Mouse (Mus musculus) adrenal gland, postnatal 10 days (tissue): Measurements from ENCODE around the gene S1pr4. TPM values are rescaled to one million over a fixed set of nuclear protein-coding genes. Genes with fewer than 3 reads are reported as not detected.

Experiments
- microRNA-seq: library from miRNA; unstranded; fragments of <30 nt; microRNA quantifications from one replicate; pipeline ENCODE4 v1.2.0, GENCODE M21; 2021
- total RNA-seq, 2 experiments: library from RNA; stranded (reverse); gene quantifications; 2 replicates each; pipeline ENCODE4 v1.2.3; 2021

The S1pr4 gene
- total RNA-seq, 2 experiments from 2014 or later = 2.9 TPM

Small RNA genes lying within 50 kb of the gene (microRNA-seq; reads per million reads assigned to microRNA genes)
- gene Gm25595 = not detected

Other genes with a start within 250 kb of the S1pr4 start
- gene Matk, start 247.2 kb downstream of the S1pr4 start, total RNA-seq = 1 to 10 TPM; 1.8 to 2.1 TPM
- 100 to 1,000 TPM; 109 to 111 TPM for gene Mrpl54, start 233.2 kb downstream of the S1pr4 start, total RNA-seq
- gene Apba3, start 233.2 kb downstream of the S1pr4 start, total RNA-seq = 10 to 100 TPM; 79.8 to 83.8 TPM
- 1 to 10 TPM; 1.9 to 3.0 TPM for gene Tjp3, start 208.6 kb downstream of the S1pr4 start, total RNA-seq
- 10 to 100 TPM; 39.2 to 48.9 TPM for gene Pip5k1c, start 207.2 kb downstream of the S1pr4 start, total RNA-seq
- 10 to 100 TPM; 29.4 to 35.4 TPM for gene Cactin, start 179.0 kb downstream of the S1pr4 start, total RNA-seq
- gene Tbxa2r, start 171.4 kb downstream of the S1pr4 start, total RNA-seq = 10 to 100 TPM; 24.5 to 31.8 TPM
- 1 to 10 TPM; 3.6 to 4.0 TPM for gene Gipc3, start 156.9 kb downstream of the S1pr4 start, total RNA-seq
- 10 to 100 TPM; 81.2 to 97.5 TPM for gene Hmg20b, start 149.7 kb downstream of the S1pr4 start, total RNA-seq
- gene Mfsd12, start 142.6 kb downstream of the S1pr4 start, total RNA-seq = 10 to 100 TPM; 17.8 to 22.8 TPM
- 1 to 10 TPM; 1.1 to 2.3 TPM for gene 4930404N11Rik, start 134.3 kb downstream of the S1pr4 start, total RNA-seq
- 10 to 100 TPM; 42.1 to 51.7 TPM for gene Fzr1, start 121.6 kb downstream of the S1pr4 start, total RNA-seq
- 10 to 100 TPM; 52.8 to 54.2 TPM for gene Dohh, start 115.7 kb downstream of the S1pr4 start, total RNA-seq
- gene Gm48551, start 115.7 kb downstream of the S1pr4 start, total RNA-seq = 1 to 10 TPM; 1.1 to 1.6 TPM
- gene Gm48552, start 111.1 kb downstream of the S1pr4 start, total RNA-seq = 1 to 10 TPM in 1 of 2 experiments, under 1 TPM in 1; 0.45 to 1.9 TPM
- gene Smim24, start 107.1 kb downstream of the S1pr4 start, total RNA-seq = 1 to 10 TPM; 1.2 to 1.6 TPM
- gene Nfic, start 44.5 kb downstream of the S1pr4 start, total RNA-seq = 100 to 1,000 TPM in 1 of 2 experiments, 10 to 100 TPM in 1; 99.9 to 129 TPM
- 1 to 10 TPM in 1 of 2 experiments, under 1 TPM in 1; 0.84 to 2.2 TPM for gene Celf5, start 17.4 kb downstream of the S1pr4 start, total RNA-seq
- 10 to 100 TPM; 90.9 to 93.8 TPM for gene Ncln, start 3.7 kb downstream of the S1pr4 start, total RNA-seq
- gene Gna15, start 24.1 kb upstream of the S1pr4 start, total RNA-seq = 1 to 10 TPM in 1 of 2 experiments, under 1 TPM in 1; 0.66 to 1.1 TPM
- 10 to 100 TPM; 63.8 to 72.7 TPM for gene Gna11, start 45.1 kb upstream of the S1pr4 start, total RNA-seq
- 100 to 1,000 TPM; 541 to 611 TPM for gene Aes, start 59.4 kb upstream of the S1pr4 start, total RNA-seq
- 10 to 100 TPM; 10.9 to 18.1 TPM for gene Tle2, start 74.4 kb upstream of the S1pr4 start, total RNA-seq
- gene Tle6, start 100.9 kb upstream of the S1pr4 start, total RNA-seq = 10 to 100 TPM in 1 of 2 experiments, 1 to 10 TPM in 1; 8.7 to 10.8 TPM
- gene BC025920, start 106.1 kb upstream of the S1pr4 start, total RNA-seq = 1 to 10 TPM; 1.1 to 1.8 TPM
- gene Sirt6, start 127.7 kb upstream of the S1pr4 start, total RNA-seq = 10 to 100 TPM; 17.3 to 24.7 TPM
- gene Ankrd24, start 128.4 kb upstream of the S1pr4 start, total RNA-seq = 10 to 100 TPM; 15.2 to 26.7 TPM
- gene Gm10778, start 148.9 kb upstream of the S1pr4 start, total RNA-seq = 1 to 10 TPM; 2.8 to 3.2 TPM
- 1 to 10 TPM; 5.6 to 8.6 TPM for gene Zfp433, start 204.7 kb upstream of the S1pr4 start, total RNA-seq